Mouse (Mus musculus) ZHBTc4 (cell line): ENCODE data around the gene Xkr7.
A peak's percentile ranks its signal among the peaks of the same experiment; 100 is the strongest.

ENCODE experiments used
- DNase-seq: peaks from one replicate; pipeline ENCODE4 v3.0.0-alpha.2; 2011; ENCODE audit warnings: low read depth, low spot score

The Xkr7 gene

DNA sequence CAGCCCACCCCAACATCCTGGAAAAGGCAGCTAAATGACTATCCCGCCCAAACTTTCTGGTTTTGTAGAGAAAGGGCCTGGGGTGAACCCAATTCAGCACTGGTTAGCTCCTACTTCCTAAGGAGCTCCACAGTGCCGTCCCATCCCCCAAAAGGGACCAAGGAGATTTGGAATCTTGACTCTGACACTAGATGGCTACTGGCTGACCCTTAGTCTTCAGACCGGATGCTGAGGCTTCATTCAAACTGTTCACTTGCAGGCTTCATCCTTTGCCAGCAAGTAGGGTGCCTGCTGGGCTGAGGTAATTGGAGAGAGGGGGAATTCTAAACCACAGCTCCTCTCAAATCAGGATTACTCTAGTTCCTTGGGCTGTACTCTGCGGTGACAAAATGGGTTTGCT lies 1.3 kb downstream of the Xkr7 start:
- peak; percentile 39 for DNase-seq

DNA sequence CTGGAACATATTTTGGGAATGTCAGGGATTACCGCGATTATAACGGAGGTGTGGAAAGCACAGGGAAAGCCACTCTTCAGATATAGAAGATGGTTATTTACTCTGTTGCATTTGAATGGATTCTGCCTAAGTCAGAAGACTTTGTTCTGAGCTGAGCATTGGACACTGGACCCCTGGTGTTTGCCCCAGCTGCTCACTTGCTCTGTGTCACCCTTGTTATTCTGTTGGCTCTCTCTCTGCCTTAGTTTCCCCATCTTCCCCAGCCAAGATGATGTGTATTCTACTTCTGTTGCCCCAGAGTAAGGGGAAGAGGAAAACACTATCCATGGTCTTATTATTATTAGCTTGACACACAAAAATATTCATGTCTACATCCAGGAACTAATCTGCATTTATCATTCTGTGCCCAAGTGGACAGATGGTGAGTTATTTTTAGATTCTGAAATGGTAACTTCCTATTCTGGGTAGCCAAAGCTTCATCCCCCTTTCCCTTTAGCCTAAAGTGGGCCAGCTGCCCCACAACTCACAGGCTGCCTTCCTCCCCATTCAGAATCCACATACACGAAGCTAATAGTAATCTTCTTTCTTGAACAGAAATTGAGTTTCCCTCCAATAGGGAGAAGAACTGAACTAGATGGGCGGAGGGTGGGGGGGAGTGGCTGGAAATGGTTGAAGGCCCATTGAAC lies 2.0 kb downstream of the Xkr7 start:
- DNase-seq, result no peak

GRCm38 (mm10) chr2:153036690-153037089 lies 5.0 kb downstream of the Xkr7 start:
- no peak for DNase-seq

DNA sequence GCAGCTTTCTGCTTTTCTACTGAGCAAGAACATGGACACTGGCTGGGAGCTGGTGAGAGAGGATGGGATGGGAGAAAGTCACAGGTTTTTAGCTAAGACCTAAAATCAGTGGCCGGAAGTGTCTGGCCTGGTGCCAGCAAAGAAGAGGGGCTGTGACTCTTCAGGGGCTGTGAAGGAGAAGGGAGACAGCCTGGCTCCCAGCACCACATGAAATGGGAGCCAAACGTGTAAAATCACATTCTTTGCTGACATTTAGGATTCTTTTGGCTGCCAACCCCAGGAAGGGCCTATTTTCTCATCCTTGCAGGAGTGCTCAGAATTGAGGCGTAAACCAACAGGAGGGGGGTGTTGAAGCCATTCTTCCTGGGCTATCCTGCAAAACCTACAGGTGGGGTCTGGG lies 12.2 kb downstream of the Xkr7 start:
- no peak for DNase-seq

DNA sequence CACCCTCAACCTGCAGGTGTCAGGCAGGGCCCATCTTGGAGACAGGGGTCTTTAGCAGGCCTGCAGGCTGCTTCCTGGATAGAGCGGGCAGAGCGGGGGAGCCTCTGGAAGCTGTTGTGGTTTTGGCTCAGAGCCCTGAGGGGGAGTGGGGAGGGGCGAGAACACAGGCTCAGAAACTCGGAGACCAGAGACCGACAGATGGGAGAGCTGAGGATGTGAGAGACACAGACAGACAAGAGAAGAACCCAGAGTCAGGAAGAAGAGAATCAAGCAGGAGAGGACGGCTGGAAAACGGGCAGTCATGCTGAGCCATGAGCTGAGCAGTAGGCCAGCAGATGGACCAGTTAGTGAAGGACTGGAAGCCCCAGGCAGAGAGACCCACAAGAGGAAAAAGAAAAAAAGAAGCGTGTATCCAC lies 14.2 kb downstream of the Xkr7 start:
- no peak for DNase-seq

GRCm38 (mm10) chr2:153047828-153048465 lies 16.3 kb downstream of the Xkr7 start:
- DNase-seq, result peak; percentile 74

DNA sequence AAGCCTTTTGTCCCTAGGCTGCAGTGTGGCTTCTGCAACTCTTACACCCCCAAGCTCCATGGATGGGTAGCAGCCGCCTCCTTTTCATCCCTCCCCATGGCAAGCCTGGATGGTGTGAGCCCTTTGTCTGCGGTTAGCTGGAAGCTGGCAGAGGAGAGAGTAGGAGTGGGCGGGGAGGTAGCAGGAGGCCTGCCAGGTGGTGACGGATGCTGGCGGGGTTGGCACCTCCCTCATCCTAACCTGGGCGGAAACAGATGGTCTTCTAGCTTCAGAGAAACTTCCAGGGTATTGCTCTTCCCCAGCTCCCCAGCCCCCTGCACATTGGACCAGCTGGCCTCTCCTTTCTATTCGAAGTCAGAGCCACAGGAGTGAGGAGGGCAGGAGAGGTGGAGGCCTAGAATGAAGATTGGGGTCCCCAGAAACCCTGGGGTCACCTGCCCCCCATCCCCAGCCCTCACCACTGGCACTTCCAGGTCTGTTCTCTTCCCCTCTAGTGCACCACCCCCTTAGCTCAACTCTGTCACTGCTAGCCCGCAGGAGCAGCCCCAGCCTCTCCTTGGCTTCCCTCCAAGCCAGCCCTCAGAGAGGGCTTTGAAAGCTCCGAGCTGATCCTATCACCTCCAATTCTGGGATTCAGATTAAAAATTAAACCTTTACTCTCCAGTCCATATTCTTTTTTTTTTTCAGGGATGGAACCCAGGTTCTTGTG lies 17.8 kb downstream of the Xkr7 start:
- DNase-seq, result no peak

DNA sequence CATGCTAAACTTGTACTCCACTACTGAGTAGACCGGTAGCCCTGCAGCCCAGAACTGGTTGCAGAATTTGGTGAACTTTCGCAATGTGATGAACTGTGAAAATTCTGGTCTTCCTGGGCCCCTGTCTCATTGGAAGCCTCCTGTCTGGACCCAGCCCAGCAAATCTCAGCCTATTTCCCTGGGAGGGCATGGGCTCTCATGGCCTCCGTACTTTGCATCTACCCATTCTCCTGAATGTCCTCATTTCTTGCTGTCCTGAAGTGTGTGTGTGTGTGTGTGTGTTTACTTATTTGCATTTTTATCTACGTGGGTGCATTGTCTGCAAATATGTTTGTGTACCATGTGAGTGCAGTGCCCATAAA lies 18.3 kb downstream of the Xkr7 start:
- DNase-seq, result no peak

DNA sequence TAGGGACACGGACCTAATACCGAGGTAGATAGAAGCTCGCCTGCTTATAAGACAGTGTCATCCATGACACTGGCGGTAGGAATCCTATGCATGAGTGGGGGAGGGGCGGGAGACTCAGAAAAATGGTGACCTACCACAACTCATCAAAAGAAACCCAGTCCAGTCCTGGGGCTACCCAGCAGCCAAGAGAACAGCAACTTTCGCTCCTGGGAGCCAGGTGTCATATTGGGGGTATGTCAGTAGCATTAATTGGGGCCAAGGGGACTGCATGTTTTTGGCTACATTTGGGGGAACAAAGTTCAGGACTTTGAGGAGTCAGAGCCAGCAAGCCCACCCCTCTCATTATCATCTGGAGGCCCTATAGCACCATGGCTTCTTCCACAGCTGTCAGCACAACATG lies 19.4 kb downstream of the Xkr7 start:
- no peak for DNase-seq

- no peak for DNase-seq
Observed at GRCm38 (mm10) chr2:153051537-153051936, 19.9 kb downstream of the Xkr7 start.

- peak; percentile 51 for DNase-seq
Observed at GRCm38 (mm10) chr2:153052700-153053351, 21.2 kb downstream of the Xkr7 start.

DNA sequence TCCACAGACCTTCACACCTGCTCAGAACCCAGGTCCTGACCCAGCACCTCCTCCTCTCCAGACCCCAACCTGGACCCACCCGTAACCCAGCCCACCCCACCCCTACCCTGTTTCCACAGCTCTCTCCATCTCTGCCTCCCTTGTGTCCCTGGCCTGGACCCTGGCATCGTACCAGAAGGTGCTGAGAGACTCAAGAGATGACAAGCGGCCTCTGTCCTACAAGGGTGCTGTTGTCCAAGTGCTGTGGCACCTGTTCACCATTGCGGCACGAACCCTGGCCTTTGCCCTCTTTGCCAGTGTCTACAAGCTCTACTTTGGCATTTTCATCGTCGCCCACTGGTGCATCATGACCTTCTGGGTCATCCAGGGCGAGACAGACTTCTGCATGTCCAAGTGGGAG lies 22.2 kb downstream of the Xkr7 start:
- no peak for DNase-seq

- peak; percentile 62 for DNase-seq
Observed at GRCm38 (mm10) chr2:153055270-153055920, 23.7 kb downstream of the Xkr7 start.

DNA sequence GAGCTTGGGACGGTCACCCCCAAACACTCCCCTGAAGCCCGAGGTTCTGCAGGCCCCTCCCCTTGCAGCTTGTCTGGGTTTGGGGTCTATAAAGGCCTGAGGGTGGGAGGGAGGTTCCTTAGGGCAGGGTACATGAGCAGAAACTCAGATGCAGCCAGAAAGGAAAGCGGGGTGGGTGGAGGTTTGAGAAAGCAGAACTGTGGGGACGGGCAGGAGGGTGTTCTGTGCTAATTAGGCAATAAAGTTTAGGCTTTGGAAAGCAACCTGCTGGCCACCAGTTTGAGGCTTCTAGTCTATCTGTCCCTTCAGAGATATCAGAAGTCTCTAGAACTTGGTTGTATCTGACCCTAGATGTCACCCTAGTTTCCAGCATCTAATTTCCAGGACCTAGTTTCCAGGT lies 26.7 kb downstream of the Xkr7 start:
- no peak for DNase-seq

- no peak for DNase-seq
Observed at GRCm38 (mm10) chr2:153060216-153060615, 28.6 kb downstream of the Xkr7 start.

DNA sequence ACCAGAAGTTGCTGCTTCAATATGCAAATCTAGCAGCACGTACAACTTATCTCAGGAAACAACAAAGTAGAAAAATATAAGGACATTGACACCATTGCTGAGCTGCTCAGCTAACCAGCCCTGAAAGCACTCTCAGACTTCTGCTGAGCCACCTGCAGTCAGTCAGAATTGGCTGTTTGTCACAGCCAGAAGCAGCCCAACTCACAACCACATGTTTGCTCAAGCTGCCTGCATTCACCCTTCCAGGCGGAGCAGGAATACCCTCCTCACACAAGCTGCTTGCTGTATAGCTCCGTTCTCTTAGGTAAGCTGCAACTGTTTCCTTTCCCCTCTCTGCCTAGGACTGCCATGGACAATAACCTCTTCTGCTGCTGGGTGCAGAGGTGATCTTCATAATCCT lies 31.7 kb downstream of the Xkr7 start:
- DNase-seq, result no peak

DNA sequence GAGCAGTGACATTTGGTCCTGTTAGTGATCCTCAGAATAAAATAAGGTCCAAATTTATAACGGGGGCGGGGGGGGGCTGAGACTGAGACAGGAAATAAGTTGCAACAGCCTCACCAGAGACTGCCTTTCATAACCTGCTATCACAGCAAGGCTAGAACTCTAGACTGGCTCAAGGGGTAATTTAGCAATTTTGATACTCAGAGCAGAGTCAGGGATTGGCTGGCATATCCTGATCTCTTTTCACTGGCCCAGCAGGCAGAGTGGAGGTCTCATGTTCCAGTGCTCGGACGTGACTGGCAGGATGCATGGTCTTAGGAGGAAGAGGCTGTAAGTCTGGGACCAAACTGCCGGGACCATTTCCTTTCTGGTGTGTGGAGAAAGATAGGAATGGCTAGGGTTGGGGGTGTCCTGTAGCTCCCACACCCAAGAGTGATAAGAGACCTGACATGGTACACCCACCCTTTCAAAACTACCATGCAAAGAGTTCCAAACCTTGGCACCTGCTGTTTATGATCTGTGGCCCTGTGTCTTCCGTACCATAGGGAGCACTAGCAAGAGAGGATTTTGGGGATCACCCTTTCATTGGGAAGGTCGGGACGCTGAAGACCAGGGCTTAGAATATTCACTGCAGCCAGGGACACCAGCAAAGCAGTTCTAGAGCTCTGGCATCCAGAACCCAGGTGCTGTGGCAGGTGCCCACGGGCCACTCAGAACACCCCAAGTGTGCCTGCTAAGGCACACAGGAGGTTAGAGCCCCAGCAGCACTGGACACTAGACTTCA lies 32.7 kb downstream of the Xkr7 start:
- no peak for DNase-seq

GRCm38 (mm10) chr2:153065747-153066508 lies 34.3 kb downstream of the Xkr7 start, which contains the start of gene Ccm2l:
Ccm2l (plus strand) TSS chr2:153065955.
- no peak for DNase-seq

DNA sequence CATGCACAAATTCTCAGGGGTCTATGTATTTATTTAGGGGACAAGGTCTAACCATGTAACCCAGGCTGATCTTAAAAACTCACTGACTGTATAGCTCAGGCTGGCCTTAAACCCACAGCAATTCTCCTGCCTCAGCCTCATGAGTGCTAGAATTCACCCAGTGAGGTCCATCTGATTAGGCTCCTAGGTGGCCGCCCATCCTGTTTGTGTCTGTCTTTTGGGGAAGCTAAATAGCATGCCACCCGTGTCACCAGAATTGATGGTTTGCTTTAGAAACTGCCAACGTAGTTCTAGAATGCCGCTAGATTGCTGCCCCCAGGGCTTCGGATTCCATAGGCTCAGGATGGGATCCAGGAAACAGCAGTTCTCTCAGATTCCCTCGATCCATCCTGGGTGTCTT lies 35.3 kb downstream of the Xkr7 start:
- no peak for DNase-seq

- peak; percentile 79 for DNase-seq
Observed at GRCm38 (mm10) chr2:153070762-153071490, 39.3 kb downstream of the Xkr7 start.
